Mouse (Mus musculus) bone marrow, adult 2 months (tissue): Measurements from ENCODE around the gene Camkmt. TPM values are rescaled to one million over a fixed set of nuclear protein-coding genes. Genes with fewer than 3 reads are reported as not detected.

Experiments
- H3K27ac ChIP-seq: fragments of 200-500 bp; 2 replicates; pipeline ENCODE4 v1.5.1; 2012; ENCODE audit warnings: low read depth, mild to moderate bottlenecking, control low read depth, inconsistent platforms, low read length; ENCODE audit not compliant: control insufficient read depth, poor library complexity, insufficient read depth
- H3K4me1 ChIP-seq: fragments of 200-500 bp; 2 replicates; pipeline ENCODE4 v1.6.1; 2011; ENCODE audit warnings: low read length; ENCODE audit not compliant: control insufficient read depth, insufficient read depth
- H3K4me3 ChIP-seq: fragments of 200-500 bp; replicated peaks from 2 replicates; pipeline ENCODE3; 2011; ENCODE audit warnings: mild to moderate bottlenecking, low read depth, low read length, control low read depth; ENCODE audit not compliant: control insufficient read depth
- CTCF ChIP-seq: fragments of 200-500 bp; IDR thresholded peaks from 2 replicates; pipeline ENCODE4 v1.5.1; 2011; ENCODE audit warnings: low read length, control low read depth; ENCODE audit not compliant: control insufficient read depth, insufficient read depth
- POLR2A ChIP-seq: fragments of 200-500 bp; IDR thresholded peaks from 2 replicates; pipeline ENCODE4 v1.6.1; 2011; ENCODE audit warnings: low read depth, mild to moderate bottlenecking, control low read depth, low read length, borderline replicate concordance; ENCODE audit not compliant: control insufficient read depth
- WGBS: fragments of 180-500 bp; shearing (Covaris S2); methylation state at CpG from one replicate; pipeline ENCODE4 v1.1.7; 2018; 5-methylcytosine and 5-hydroxymethylcytosine counted together
- polyA plus RNA-seq: library from polyadenylated mRNA; stranded (reverse); fragments of >200 nt; gene quantifications from 2 replicates; pipeline ENCODE4 v1.2.4, GENCODE M21; 2011; ENCODE audit warnings: low replicate concordance; ENCODE audit not compliant: missing spikeins, insufficient read depth, insufficient read length

Camkmt gene
- polyA plus RNA-seq, 1 experiment: 4.3 TPM

DNA sequence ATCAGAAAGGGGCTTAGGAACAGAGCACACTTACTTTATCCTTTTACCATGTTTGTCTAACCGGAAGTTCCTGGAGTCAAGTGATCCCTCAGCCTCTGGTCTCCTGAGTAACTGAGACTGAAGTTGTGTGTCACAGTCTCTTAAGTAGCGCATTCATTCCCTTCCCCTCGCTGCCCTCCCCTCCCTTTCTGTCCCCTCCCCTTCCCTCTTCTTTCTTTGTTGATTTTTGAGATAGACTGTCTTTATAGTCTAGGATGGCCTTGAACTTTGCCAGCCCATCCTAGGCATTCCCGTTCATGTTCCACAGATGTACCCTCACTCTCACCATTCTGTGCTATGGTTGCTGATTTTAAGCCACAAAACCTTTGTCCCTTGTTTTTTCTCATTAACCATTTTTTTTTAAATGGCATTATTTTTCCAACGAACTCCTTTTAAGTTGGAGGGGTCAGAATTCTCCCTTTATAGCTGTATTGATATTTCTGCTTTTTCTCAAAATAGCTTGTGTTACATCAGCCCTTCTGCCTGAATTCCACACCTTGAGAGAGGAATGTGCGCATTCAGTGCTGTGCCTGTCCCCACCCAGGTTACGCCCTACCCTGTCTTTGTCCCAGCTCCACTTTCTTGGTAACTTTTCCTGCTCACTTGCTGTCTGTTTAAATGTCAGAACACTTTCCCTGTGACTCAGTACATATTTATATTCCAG, 72.4 kb downstream of the Camkmt start:
- Histone ChIP-seq H3K27ac (no peak overlapping the region), H3K4me1 (no peaks in the 10 kb centered on the region), H3K4me3 (no peak overlapping the region)
- WGBS: 86% methylated on average over 7 of the region's 7 CpGs
- TF ChIP-seq CTCF (no peak), POLR2A (no peak)

DNA sequence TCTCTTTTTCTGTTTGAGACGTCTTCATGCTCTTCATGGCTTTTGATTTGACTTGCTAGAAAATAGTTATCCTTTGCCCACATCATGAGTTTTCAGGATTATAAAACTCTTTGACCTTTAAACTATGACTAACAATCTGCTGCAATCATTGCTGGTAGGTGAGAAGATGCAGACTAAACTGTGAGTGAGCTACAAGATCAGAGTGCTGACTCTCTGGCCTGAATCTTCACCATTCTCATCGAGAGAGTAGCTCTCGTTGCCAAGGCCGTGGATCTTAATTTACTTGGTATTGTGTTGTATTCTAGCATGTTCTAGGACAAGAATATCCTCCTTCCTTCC, 72.9 kb downstream of the Camkmt start:
- WGBS: 85% methylated on average over 4 of the region's 4 CpGs

GRCm38 (mm10) chr17:85168761-85169160, 78.4 kb downstream of the Camkmt start:
- 85% methylated on average over 2 of the region's 2 CpGs for WGBS
- Histone ChIP-seq H3K27ac (no peak overlapping the region), H3K4me3 (no peak overlapping the region), H3K4me1 (no peaks in the 10 kb centered on the region)
- TF ChIP-seq CTCF (no peak), POLR2A (no peak)

More for the DNA sequence above, 72.9 kb downstream of the Camkmt start:
- Histone ChIP-seq H3K4me1 (no peaks in the 10 kb centered on the region), H3K4me3 (no peak overlapping the region), H3K27ac (no peak overlapping the region)
- TF ChIP-seq CTCF: no peak
- TF ChIP-seq POLR2A: no peak

- 63% methylated on average over 10 of the region's 10 CpGs for WGBS
- Histone ChIP-seq H3K27ac (no peak overlapping the region), H3K4me1 (no peaks in the 10 kb centered on the region), H3K4me3 (no peak overlapping the region)
- TF ChIP-seq CTCF (no peak), POLR2A (no peak)
Measured at GRCm38 (mm10) chr17:85170541-85171255, 80.3 kb downstream of the Camkmt start.

GRCm38 (mm10) chr17:85171951-85172350, 81.6 kb downstream of the Camkmt start:
- WGBS: 84% methylated on average over 4 of the region's 4 CpGs

DNA sequence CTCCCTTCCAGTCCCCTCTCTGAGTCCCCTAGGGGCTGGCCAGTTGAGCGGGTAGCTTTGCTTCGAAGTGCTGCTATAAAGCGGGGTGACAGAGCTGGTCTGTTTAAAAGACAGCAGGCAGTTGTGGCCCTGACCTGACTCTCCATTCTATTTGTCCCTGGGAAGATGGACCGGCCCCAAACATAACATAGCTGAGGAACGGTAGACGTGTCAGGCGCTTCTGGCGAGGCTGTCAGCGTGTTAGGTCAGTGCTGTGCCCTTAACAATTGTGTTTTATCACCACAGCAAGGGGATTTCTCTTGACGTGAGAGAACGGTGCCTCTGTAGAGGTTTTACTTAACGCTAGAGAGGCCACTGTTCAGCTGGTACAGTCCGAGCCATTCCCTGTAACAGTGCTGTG, 86.9 kb downstream of the Camkmt start:
- H3K4me1 ChIP-seq: no peaks in the 10 kb centered on the region
- 84% methylated on average over 13 of the region's 13 CpGs for WGBS
- H3K4me3 ChIP-seq: no peak overlapping the region
- TF ChIP-seq CTCF (no peak), POLR2A (no peak)
- no peak overlapping the region for H3K27ac ChIP-seq

More at GRCm38 (mm10) chr17:85171951-85172350, 81.6 kb downstream of the Camkmt start:
- H3K4me1 ChIP-seq: no peaks in the 10 kb centered on the region
- no peak overlapping the region for H3K4me3 ChIP-seq
- H3K27ac ChIP-seq: no peak overlapping the region
- TF ChIP-seq CTCF (no peak), POLR2A (no peak)

- Histone ChIP-seq H3K4me1 (no peaks in the 10 kb centered on the region), H3K27ac (no peak overlapping the region), H3K4me3 (no peak overlapping the region)
- TF ChIP-seq POLR2A (no peak), CTCF (no peak)
- 69% methylated on average over 14 of the region's 14 CpGs for WGBS
Measured at GRCm38 (mm10) chr17:85180471-85181060, 90.2 kb downstream of the Camkmt start.
